Mouse (Mus musculus) ES-CJ7 (cell line): ENCODE data around the gene 2610528A11Rik.

Source experiments
- DNase-seq: peaks from one replicate; pipeline ENCODE4 v3.0.0; 2011; ENCODE audit warnings: low read depth, low spot score

The 2610528A11Rik gene

GRCm38 (mm10) chr14:37113922-37114321 lies at the start of gene 2610528A11Rik:
TSS of gene 2610528A11Rik (minus strand) at chr14:37114022.
- DNase-seq, result no peak

GRCm38 (mm10) chr14:37163277-37163956 lies 49.6 kb upstream of the 2610528A11Rik start:
- no peak for DNase-seq

- DNase-seq, result peak; percentile 55
Observed at GRCm38 (mm10) chr14:37154391-37154790, 40.6 kb upstream of the 2610528A11Rik start.

GRCm38 (mm10) chr14:37139051-37139710 lies 25.4 kb upstream of the 2610528A11Rik start:
- no peak for DNase-seq

- peak; percentile 50 for DNase-seq
Observed at GRCm38 (mm10) chr14:37137596-37137995, 23.8 kb upstream of the 2610528A11Rik start.

GRCm38 (mm10) chr14:37136110-37136509 lies 22.3 kb upstream of the 2610528A11Rik start:
- DNase-seq, result no peak

GRCm38 (mm10) chr14:37135671-37136070 lies 21.8 kb upstream of the 2610528A11Rik start:
- DNase-seq, result no peak

- peak; percentile 98 for DNase-seq
Observed at GRCm38 (mm10) chr14:37135127-37135593, 21.3 kb upstream of the 2610528A11Rik start, which contains the start of gene Ghitm. TSS of gene Ghitm (minus strand) at chr14:37135272.

GRCm38 (mm10) chr14:37134304-37135126 lies 20.7 kb upstream of the 2610528A11Rik start:
- peak; percentile 35 for DNase-seq

GRCm38 (mm10) chr14:37127652-37128051 lies 13.8 kb upstream of the 2610528A11Rik start:
- DNase-seq, result peak; percentile 68

GRCm38 (mm10) chr14:37119233-37119632 lies 5.4 kb upstream of the 2610528A11Rik start:
- DNase-seq, result no peak

- DNase-seq, result no peak
Observed at GRCm38 (mm10) chr14:37112931-37113330, 891 bp downstream of the 2610528A11Rik start.

GRCm38 (mm10) chr14:37111371-37111770 lies 2.5 kb downstream of the 2610528A11Rik start:
- DNase-seq, result no peak

GRCm38 (mm10) chr14:37110456-37110855 lies 3.4 kb downstream of the 2610528A11Rik start:
- no peak for DNase-seq

GRCm38 (mm10) chr14:37109975-37110374 lies 3.8 kb downstream of the 2610528A11Rik start:
- DNase-seq, result peak; percentile 18

- DNase-seq, result no peak
Observed at GRCm38 (mm10) chr14:37109460-37109859, 4.4 kb downstream of the 2610528A11Rik start.

GRCm38 (mm10) chr14:37105846-37106245 lies 8.0 kb downstream of the 2610528A11Rik start:
- DNase-seq, result no peak

- no peak for DNase-seq
Observed at GRCm38 (mm10) chr14:37104747-37105146, 9.1 kb downstream of the 2610528A11Rik start.

- DNase-seq, result no peak
Observed at GRCm38 (mm10) chr14:37102484-37102883, 11.3 kb downstream of the 2610528A11Rik start.

GRCm38 (mm10) chr14:37101531-37101930 lies 12.3 kb downstream of the 2610528A11Rik start:
- DNase-seq, result no peak

GRCm38 (mm10) chr14:37097956-37098530 lies 15.8 kb downstream of the 2610528A11Rik start, which contains the start of gene Cdhr1:
TSS of gene Cdhr1 (minus strand) at chr14:37098347.
- peak; percentile 87 for DNase-seq
